Comparison of ENCODE assay signal across 8 mouse cellular contexts in the genomic region with DNA sequence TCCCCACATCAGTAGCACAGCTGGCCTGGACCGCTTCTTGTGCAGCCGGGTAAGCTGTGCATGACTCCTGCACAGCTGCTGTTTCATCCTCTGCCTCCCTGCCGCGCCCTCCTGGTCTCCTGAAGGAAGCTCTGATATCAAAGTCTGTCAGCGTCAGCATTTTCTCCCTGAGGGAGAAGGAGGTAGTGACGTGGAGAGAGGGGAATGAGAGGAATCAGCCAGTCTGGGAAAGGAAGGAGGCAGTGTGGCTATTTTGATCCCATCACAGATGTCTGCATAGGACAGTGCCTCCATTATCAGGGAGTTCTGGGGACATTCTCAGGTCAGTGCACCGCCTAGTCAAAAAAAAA.
DNase-seq lines count a peak whose midpoint lies in the region; ATAC-seq and TF ChIP-seq lines count a peak whose summit lies in the region.

No protein-coding gene starts in this region.

- peak overlapping the region; percentile 46; the same call in 1 of the 2 replicates for H3K27ac ChIP-seq in embryonic facial prominence, embryonic 12.5 days
- H3K27ac ChIP-seq in heart, embryonic 13.5 days (replicated peaks): peak overlapping the region; percentile 69
- peak overlapping the region; percentile 20; the same call in 1 of the 2 replicates for H3K27ac ChIP-seq in olfactory bulb, adult 2 months (ENCODE audit: insufficient read depth, low read depth, low read length)

- no peak for TF ChIP-seq POLR2A in olfactory bulb, adult 2 months (IDR thresholded peaks at IDR 0.05; ENCODE audit: insufficient read depth, low read depth, low read length)

- no peaks in the 10 kb centered on the region for H3K9me3 ChIP-seq in embryonic facial prominence, embryonic 12.5 days
- no peaks in the 10 kb centered on the region for H3K9me3 ChIP-seq in heart, embryonic 13.5 days

- H3K27me3 ChIP-seq in embryonic facial prominence, embryonic 12.5 days: no peaks in the 10 kb centered on the region
- H3K27me3 ChIP-seq in heart, embryonic 13.5 days (replicated peaks): no peaks in the 10 kb centered on the region

- TF ChIP-seq CTCF in olfactory bulb, adult 2 months (IDR thresholded peaks at IDR 0.05; ENCODE audit: insufficient read depth, low read depth, low read length): no peak

- 10% methylated on average over 7 of the region's 7 CpGs for WGBS in embryonic facial prominence, embryonic 12.5 days
- 5% methylated on average over 7 of the region's 7 CpGs for WGBS in heart, embryonic 13.5 days
- WGBS in olfactory bulb, adult 2 months: 25% methylated on average over 7 of the region's 7 CpGs

- H3K4me2 ChIP-seq in embryonic facial prominence, embryonic 12.5 days (replicated peaks): peak overlapping the region; percentile 24; the same call in 1 of the 2 replicates
- peak overlapping the region; percentile 62 for H3K4me2 ChIP-seq in heart, embryonic 13.5 days

- H3K4me1 ChIP-seq in embryonic facial prominence, embryonic 12.5 days: peaks cover 14% of the 10 kb centered on the region; the same call in 1 of the 2 replicates
- H3K4me1 ChIP-seq in heart, embryonic 13.5 days: peaks cover 10% of the 10 kb centered on the region
- peaks cover 4% of the 10 kb centered on the region; the same call in 1 of the 2 replicates for H3K4me1 ChIP-seq in olfactory bulb, adult 2 months (ENCODE audit: control insufficient read depth, insufficient read depth, low read length)

- H3K4me3 ChIP-seq in embryonic facial prominence, embryonic 12.5 days: no peak overlapping the region
- H3K4me3 ChIP-seq in heart, embryonic 13.5 days: peak overlapping the region; percentile 22
- no peak overlapping the region for H3K4me3 ChIP-seq in olfactory bulb, adult 2 months (ENCODE audit: insufficient read depth, low read depth, low read length)

- 0 out of 2 replicates have a peak, but pooled peaks have one; percentile 64 for ATAC-seq in embryonic facial prominence, embryonic 12.5 days (ENCODE audit: insufficient number of reproducible peaks, insufficient read depth, low FRiP score, low TSS enrichment)
- ATAC-seq in heart, embryonic 13.5 days (ENCODE audit: extremely low read depth, insufficient number of reproducible peaks, low FRiP score, low TSS enrichment): 0 out of 2 replicates have a peak, but pooled peaks have one; percentile 29

- DNase-seq in cerebellum, adult 18-20 months: peak; percentile 14 to 16
- DNase-seq in cerebellum, adult 11-12 months: no peak
- peak; percentile 38 for DNase-seq in kidney, postnatal 14 days
- DNase-seq in adrenal gland, postnatal 4 days (ENCODE audit: low spot score in 2 of 2): no peak
- no peak for DNase-seq in left cerebral cortex, adult 11 months (ENCODE audit: low spot score)

- no peak overlapping the region for H3K9ac ChIP-seq in embryonic facial prominence, embryonic 12.5 days
- peak overlapping the region; percentile 47 for H3K9ac ChIP-seq in heart, embryonic 13.5 days

- no peaks in the 10 kb centered on the region for H3K36me3 ChIP-seq in embryonic facial prominence, embryonic 12.5 days
- H3K36me3 ChIP-seq in heart, embryonic 13.5 days: no peaks in the 10 kb centered on the region

Comparison
In these comparisons a context has a peak if more than half of its experiments do, and no peak if none do; other contexts are left out.
1. DNase-seq: peak in cerebellum, adult 18-20 months (2 of 2) and kidney, postnatal 14 days (single experiment); none in cerebellum, adult 11-12 months (single experiment), adrenal gland, postnatal 4 days (0 of 2) and left cerebral cortex, adult 11 months (single experiment).
2. Peak in every context shown above with its lines, with median percentiles within 50 percentile points of each other: H3K27ac ChIP-seq.